Mouse (Mus musculus) liver, postnatal 0 days (tissue): ENCODE results near the gene Crybg3.

Source experiments
- CTCF ChIP-seq: sonication (generic); IDR thresholded peaks from 2 replicates; pipeline ENCODE4 v1.5.1; 2016; ENCODE audit warnings: antibody characterized with exemption, low read depth
- EP300 ChIP-seq: IDR thresholded peaks from 2 replicates; pipeline ENCODE4 v1.6.1; 2016; ENCODE audit warnings: antibody characterized with exemption, low read depth, mild to moderate bottlenecking

DNA sequence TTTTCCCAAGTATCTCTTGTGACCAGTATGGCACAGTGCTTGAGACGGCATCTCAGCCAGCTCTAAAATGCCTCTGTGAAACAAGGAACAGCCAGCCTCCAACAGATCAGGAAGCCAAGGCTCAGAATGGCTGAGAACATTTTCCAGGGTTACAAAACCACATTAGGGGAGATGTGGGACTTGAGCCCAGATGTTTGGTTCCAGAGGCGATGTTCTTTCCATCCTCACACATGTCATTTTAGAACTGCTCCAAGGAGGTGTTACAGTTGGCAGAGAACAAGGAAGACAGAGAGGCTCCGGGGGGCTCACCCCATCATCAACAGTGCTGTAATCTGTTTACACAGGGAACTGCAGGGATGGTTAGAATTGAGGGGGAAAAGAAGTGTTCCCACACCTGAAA, 28.1 kb downstream of the Crybg3 start:
- TF ChIP-seq EP300 (no peak), CTCF (no peak)
